Mouse (Mus musculus): ENCODE measurements around the gene 4930563M21Rik.

- TF ChIP-seq CTCF (IDR thresholded peaks at IDR 0.05; ENCODE audit: control insufficient read depth, insufficient read depth, insufficient read length) (no peak), MAX (IDR thresholded peaks at IDR 0.05) (no peak), MYOG (IDR thresholded peaks at IDR 0.05; ENCODE audit: control insufficient read depth, extremely low read depth, insufficient read length) (no peak), CEBPB (IDR thresholded peaks at IDR 0.05; ENCODE audit: low read depth) (no peak), FOSL1 (IDR thresholded peaks at IDR 0.05; ENCODE audit: insufficient read depth, low read length, poor library complexity, severe bottlenecking) (no peak), MYOD1 (IDR thresholded peaks at IDR 0.05; ENCODE audit: control insufficient read depth, insufficient read length, low read depth) (no peak), USF1 (IDR thresholded peaks at IDR 0.05; ENCODE audit: low read depth) (no peak)
These were observed 14.4 kb upstream of the 4930563M21Rik start for GRCm38 (mm10) chr9:56024772-56025171.

Data from C2C12 (cell line).